Mouse (Mus musculus): Measurements from ENCODE around the gene Mex3b. TPM values are rescaled to one million over a fixed set of nuclear protein-coding genes. Genes with fewer than 3 reads are reported as not detected.

Mex3b gene
- polyA plus RNA-seq, 1 experiment: 54.8 TPM

GRCm38 (mm10) chr7:82858611-82859010, 8.5 kb upstream of the Mex3b start:
- Histone ChIP-seq H3K27me3 (ENCODE audit: control insufficient read depth, insufficient read depth, low read length) (no peaks in the 10 kb centered on the region), H3K4me3 (ENCODE audit: control insufficient read depth, low read depth, low read length) (no peak overlapping the region), H3K27ac (ENCODE audit: control insufficient read depth, insufficient read depth, low read depth, low read length) (no peak overlapping the region), H3K4me1 (ENCODE audit: control insufficient read depth, insufficient read depth, low read length) (no peaks in the 10 kb centered on the region), H3K36me3 (ENCODE audit: control insufficient read depth, insufficient read depth, low read length) (no peaks in the 10 kb centered on the region)
- no peak for TF ChIP-seq CTCF (IDR thresholded peaks at IDR 0.05; ENCODE audit: control insufficient read depth, insufficient read depth, insufficient replicate concordance, low read depth, low read length)
- no peak for TF ChIP-seq POLR2A (IDR thresholded peaks at IDR 0.05; ENCODE audit: control insufficient read depth, low read depth, low read length)

DNA sequence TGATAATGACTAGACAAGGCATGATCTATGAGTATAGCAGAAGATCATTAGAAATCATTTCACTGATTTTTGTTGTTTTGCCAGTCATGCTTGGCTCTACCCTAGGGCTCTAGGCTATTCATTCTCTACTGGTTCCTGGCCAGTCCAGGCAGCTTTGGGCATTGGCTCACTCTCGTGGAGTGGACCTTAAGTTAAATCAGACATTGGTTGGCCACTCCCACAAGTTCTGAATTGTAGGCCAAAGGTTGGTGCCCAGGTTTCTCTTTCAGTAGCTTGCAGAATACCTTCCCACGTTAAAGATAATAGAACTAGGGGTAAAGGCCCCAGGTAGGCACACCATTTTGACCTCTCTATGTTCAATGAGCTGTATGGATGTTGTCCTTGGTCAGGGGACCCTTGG, 6.5 kb upstream of the Mex3b start:
- TF ChIP-seq CTCF (IDR thresholded peaks at IDR 0.05; ENCODE audit: control insufficient read depth, insufficient read depth, insufficient replicate concordance, low read depth, low read length) (no peak), POLR2A (IDR thresholded peaks at IDR 0.05; ENCODE audit: control insufficient read depth, low read depth, low read length) (no peak)
- no peak overlapping the region for H3K4me3 ChIP-seq (ENCODE audit: control insufficient read depth, low read depth, low read length)
- H3K36me3 ChIP-seq (ENCODE audit: control insufficient read depth, insufficient read depth, low read length): no peaks in the 10 kb centered on the region
- no peaks in the 10 kb centered on the region for H3K27me3 ChIP-seq (ENCODE audit: control insufficient read depth, insufficient read depth, low read length)
- peaks cover 3% of the 10 kb centered on the region; the same call in 1 of the 2 replicates for H3K4me1 ChIP-seq (ENCODE audit: control insufficient read depth, insufficient read depth, low read length)
- H3K27ac ChIP-seq (ENCODE audit: control insufficient read depth, insufficient read depth, low read depth, low read length): no peak overlapping the region

GRCm38 (mm10) chr7:82863341-82863740, 3.8 kb upstream of the Mex3b start:
- Histone ChIP-seq H3K4me1 (ENCODE audit: control insufficient read depth, insufficient read depth, low read length) (peaks cover 4% of the 10 kb centered on the region), H3K27ac (ENCODE audit: control insufficient read depth, insufficient read depth, low read depth, low read length) (no peak overlapping the region), H3K36me3 (ENCODE audit: control insufficient read depth, insufficient read depth, low read length) (no peaks in the 10 kb centered on the region), H3K27me3 (ENCODE audit: control insufficient read depth, insufficient read depth, low read length) (0 out of 2 replicates have a peak, but pooled peaks cover 2% of the 10 kb centered on the region), H3K4me3 (ENCODE audit: control insufficient read depth, low read depth, low read length) (no peak overlapping the region)
- no peak for TF ChIP-seq CTCF (IDR thresholded peaks at IDR 0.05; ENCODE audit: control insufficient read depth, insufficient read depth, insufficient replicate concordance, low read depth, low read length)
- no peak for TF ChIP-seq POLR2A (IDR thresholded peaks at IDR 0.05; ENCODE audit: control insufficient read depth, low read depth, low read length)

DNA sequence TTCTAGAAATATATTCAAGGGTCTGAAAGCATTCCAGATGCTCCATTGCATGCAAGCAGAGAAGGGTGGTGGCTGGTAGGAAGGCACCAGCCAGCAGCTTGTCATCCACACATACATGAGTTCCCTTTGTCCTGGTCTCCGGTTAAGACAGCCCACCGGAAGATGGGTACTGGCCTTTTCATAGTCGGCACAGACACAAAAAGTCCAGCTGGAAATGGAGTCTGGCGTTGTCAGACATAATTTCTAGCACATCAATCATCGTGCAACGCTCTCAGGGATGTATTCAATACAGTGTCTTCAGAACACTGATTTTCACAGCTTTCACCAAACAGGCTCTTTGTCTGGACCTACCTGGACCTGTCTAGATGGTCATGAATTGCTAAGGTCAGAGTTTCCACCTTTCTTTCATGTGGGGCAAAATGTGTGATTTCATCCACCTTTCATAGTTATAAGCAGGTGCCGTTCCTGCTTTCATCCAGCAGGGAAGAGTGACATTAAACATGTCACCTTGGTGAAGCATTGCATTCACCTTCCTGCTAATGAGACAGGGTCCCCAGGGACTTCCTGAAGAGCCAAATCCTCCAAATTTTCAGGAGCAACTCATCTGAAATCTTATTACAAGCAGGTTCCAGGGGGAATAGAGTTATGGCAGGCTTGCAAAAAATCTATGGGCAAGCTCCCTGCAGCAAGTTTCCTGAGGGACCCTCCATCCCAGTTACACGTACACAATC, 2.7 kb upstream of the Mex3b start:
- H3K4me1 ChIP-seq (ENCODE audit: control insufficient read depth, insufficient read depth, low read length): peaks cover 11% of the 10 kb centered on the region
- no peak overlapping the region for H3K27ac ChIP-seq (ENCODE audit: control insufficient read depth, insufficient read depth, low read depth, low read length)
- no peak for TF ChIP-seq CTCF (IDR thresholded peaks at IDR 0.05; ENCODE audit: control insufficient read depth, insufficient read depth, insufficient replicate concordance, low read depth, low read length)
- TF ChIP-seq POLR2A (IDR thresholded peaks at IDR 0.05; ENCODE audit: control insufficient read depth, low read depth, low read length): no peak
- 0 out of 2 replicates have a peak, but pooled peaks cover 2% of the 10 kb centered on the region for H3K27me3 ChIP-seq (ENCODE audit: control insufficient read depth, insufficient read depth, low read length)
- no peaks in the 10 kb centered on the region for H3K36me3 ChIP-seq (ENCODE audit: control insufficient read depth, insufficient read depth, low read length)
- H3K4me3 ChIP-seq (ENCODE audit: control insufficient read depth, low read depth, low read length): peak overlapping the region; percentile 41; the same call in 1 of the 2 replicates

DNA sequence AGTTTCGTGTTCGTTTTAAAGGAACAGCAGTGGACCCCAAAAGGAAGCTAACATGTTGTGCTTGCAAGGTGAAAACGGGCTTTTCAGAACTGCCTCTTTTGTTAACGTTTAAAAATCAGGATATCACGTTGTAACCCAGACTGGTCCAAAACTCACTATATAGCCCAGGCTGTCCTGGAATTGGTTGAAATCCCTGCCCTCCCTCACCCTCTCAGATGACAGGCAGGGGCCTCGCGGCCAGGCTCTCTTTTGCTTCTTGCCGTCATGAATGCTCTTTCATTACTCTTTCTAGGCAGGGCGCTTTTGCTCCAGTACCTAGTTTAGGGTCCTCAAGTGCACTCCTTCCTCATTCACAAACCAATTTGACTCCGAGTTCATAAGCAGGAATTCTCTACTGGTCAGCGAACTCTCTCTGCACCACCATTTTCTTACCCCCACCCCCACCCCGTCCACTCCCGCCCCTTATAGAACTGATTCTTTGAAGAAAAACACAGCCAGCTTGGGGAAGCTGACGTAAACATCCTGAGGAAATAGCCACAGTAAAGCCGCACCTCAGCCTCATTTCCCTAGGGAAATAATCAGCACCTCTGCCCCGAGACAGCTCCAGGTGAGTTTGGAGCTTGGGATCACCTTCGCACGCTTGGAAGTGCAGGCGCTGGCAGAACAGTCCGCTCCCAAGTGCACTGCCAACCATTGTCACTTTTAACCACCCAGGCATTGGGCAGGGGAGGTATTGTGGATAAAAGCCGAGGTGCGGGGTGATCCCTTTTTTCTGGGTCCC, 2.0 kb upstream of the Mex3b start:
- H3K4me3 ChIP-seq (ENCODE audit: control insufficient read depth, low read depth, low read length): peak overlapping the region; percentile 90
- peaks cover 16% of the 10 kb centered on the region for H3K4me1 ChIP-seq (ENCODE audit: control insufficient read depth, insufficient read depth, low read length)
- TF ChIP-seq CTCF (IDR thresholded peaks at IDR 0.05; ENCODE audit: control insufficient read depth, insufficient read depth, insufficient replicate concordance, low read depth, low read length) (no peak), POLR2A (IDR thresholded peaks at IDR 0.05; ENCODE audit: control insufficient read depth, low read depth, low read length) (no peak)
- H3K36me3 ChIP-seq (ENCODE audit: control insufficient read depth, insufficient read depth, low read length): no peaks in the 10 kb centered on the region
- H3K27ac ChIP-seq (ENCODE audit: control insufficient read depth, insufficient read depth, low read depth, low read length): no peak overlapping the region
- H3K27me3 ChIP-seq (ENCODE audit: control insufficient read depth, insufficient read depth, low read length): 0 out of 2 replicates have a peak, but pooled peaks cover 2% of the 10 kb centered on the region

GRCm38 (mm10) chr7:82865834-82866485, 1.2 kb upstream of the Mex3b start:
- peak overlapping the region; percentile 90 for H3K4me3 ChIP-seq (ENCODE audit: control insufficient read depth, low read depth, low read length)
- peaks cover 16% of the 10 kb centered on the region for H3K4me1 ChIP-seq (ENCODE audit: control insufficient read depth, insufficient read depth, low read length)
- H3K27me3 ChIP-seq (ENCODE audit: control insufficient read depth, insufficient read depth, low read length): 0 out of 2 replicates have a peak, but pooled peaks cover 2% of the 10 kb centered on the region
- TF ChIP-seq CTCF (IDR thresholded peaks at IDR 0.05; ENCODE audit: control insufficient read depth, insufficient read depth, insufficient replicate concordance, low read depth, low read length) (peak; percentile 53; the same call in 1 of the 2 replicates), POLR2A (IDR thresholded peaks at IDR 0.05; ENCODE audit: control insufficient read depth, low read depth, low read length) (peak; percentile 46; the same call in 1 of the 2 replicates)
- H3K27ac ChIP-seq (ENCODE audit: control insufficient read depth, insufficient read depth, low read depth, low read length): peak overlapping the region; percentile 45; the same call in 1 of the 2 replicates
- no peaks in the 10 kb centered on the region for H3K36me3 ChIP-seq (ENCODE audit: control insufficient read depth, insufficient read depth, low read length)

Measured in testis, adult 2 months (tissue).